Mouse (Mus musculus) right cerebral cortex, adult 2 months (tissue): ENCODE measurements at regions not wholly inside any gene's neighbourhood (a gene's known extent, or its start where the extent isn't known, plus 50 kb on each side); places are given as distances from the start of the nearest gene placed in this dataset.
"Not testable (repeated sequence)": the region's sequence is repeated elsewhere in the genome, so short reads cannot be mapped to it uniquely, and the experiment has no call there.

Source experiments
- DNase-seq, 2 experiments: peaks; one replicate each; pipeline ENCODE4 v3.0.0; 2021 to 2022; ENCODE audit warnings: low spot score in 2 of 2

DNA sequence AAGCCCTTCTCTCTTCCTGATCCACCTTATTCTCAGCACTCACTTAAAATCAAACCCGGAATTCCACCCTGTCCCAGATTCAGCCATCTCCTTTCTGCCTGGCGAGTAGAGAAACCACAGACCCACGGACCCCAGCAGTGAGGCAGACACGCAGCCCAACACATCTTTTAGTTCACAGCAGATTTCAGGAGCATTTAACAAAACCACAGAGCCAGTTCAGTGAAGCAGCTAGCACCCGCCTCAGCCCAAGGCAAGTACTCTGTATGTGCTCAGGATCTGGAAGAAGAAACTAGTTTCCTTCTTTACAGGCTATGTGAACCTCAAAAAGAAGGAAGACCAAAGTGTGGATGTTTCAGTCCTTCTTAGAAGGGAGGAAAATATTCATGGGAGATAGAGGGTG lies 560.6 kb downstream of the Nyap2 start:
- DNase-seq = no peak

DNA sequence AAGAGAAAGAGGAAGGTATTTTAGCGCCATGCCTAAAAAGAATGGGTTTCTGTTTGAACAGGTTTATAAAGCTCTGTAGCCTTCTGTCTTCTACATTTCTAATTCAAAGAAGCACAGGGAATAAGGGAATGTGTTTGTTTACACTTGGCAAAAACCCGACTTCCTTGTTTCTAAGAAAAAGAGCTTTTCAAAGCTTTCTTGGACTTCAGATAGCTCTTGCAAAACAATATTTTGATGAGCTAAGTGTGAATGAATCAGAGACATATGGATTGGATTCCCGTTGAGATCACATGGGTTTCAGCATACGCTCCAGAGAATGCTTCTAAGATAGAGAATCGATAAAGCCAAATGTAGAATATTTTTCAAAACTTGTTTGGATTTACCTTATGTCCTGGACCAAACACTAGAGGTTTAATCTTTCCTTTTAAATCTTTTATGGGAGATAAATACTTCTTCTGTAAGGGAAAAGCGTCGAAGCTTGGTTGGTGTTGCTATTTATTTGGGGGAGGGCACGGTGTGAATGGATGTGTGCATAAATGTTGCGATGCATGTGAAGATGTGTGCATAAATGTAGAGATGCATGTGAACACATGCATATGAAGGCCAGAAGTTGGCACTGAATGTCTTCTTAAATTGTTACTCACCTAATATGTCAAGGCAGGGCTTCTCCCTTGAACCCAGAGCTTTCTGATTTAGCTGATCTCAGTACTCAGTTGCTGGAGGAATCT lies 576.4 kb downstream of the Nyap2 start:
- DNase-seq = no peak

DNA sequence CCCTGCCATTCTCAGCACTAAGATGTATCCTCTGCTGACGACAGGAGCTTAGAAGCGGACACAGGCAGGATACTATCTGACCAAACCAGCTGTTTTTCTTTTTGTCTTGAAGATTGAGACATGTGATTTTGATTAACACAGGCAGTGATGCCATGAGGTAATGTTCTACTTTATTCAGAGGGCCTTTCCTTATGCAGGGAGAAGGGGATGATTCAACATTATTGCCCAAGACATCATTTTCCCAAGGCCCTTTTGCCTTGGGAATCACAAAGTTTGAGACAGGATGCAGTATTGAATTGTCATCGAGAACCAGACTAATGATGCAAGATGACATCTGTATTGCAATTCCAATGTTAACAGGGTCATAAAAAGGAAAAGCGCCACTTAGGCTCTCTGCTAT lies 571.7 kb upstream of the Gm9747 start:
- no peak for DNase-seq

DNA sequence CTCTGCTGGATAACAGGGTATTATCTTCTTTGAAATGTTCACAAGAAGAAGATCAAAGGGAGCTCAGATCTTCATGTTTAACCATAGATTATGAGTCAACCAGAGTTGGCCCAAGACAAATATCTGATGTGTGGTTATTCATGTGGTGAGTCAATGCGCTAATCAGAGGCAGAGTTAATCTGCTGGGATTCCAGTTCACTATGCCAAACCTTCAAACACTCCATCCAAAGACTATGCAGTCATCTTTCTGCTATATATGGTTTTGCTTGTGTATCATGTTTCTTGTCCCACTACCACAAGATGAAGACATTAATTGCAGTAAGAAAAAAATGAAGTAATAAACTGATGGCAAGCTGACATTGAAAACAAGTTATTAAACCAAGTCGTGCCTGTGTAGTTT lies 561.8 kb upstream of the Gm9747 start:
- DNase-seq = no peak

DNA sequence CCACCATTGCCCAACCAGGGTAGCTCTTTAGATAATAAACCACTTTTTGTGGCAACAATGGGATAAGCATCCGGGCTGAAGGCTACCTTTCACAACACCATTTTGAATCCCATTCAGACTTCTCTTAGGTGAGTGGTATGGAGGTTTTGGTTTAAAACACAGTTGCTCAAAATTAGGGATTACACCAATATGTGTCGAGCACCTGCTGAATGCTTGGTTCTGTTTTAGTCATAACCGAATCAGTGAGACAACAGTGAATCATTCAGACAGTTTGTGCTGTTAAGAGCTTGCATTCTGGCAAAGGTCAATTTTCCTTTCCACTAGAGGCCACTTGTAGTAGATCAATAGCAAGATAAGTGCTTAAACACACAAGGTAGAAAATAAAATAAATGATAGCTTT lies 561.2 kb upstream of the Gm9747 start:
- DNase-seq = no peak

DNA sequence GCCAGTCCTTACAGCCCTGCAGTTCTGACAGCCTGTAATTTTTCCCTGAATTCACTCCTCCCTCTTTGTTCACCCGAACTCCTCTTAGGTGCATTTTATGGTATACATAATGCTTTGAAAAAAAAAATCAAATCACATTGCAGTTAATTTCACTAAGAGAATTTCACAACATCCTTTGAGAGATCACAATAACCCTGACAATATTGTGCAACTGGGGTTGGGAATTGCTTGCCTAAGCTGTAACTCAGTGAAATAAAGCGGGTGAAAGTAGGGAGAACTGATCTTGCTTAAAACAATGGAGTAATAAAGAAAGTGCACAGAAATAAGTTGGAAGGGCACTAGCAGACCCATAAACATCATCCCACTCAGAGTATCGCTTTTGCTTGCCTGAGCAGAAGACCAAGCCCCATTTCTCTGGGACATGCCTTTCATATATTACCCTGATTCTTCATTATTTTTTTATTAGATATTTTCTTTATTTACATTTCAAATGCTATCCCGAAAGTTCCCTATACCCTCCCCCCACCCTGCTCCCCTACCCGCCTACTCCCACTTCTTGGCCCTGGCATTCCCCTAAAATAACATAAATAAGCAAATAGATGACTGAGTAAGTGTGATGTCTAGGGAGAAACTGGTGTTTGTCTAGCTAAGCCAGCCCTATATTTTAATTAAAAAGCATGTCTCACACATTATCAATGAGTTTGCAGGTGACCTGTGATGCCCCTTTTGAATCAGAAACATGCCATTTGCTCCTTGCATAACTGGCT lies 557.2 kb upstream of the Gm9747 start:
- DNase-seq = no peak

DNA sequence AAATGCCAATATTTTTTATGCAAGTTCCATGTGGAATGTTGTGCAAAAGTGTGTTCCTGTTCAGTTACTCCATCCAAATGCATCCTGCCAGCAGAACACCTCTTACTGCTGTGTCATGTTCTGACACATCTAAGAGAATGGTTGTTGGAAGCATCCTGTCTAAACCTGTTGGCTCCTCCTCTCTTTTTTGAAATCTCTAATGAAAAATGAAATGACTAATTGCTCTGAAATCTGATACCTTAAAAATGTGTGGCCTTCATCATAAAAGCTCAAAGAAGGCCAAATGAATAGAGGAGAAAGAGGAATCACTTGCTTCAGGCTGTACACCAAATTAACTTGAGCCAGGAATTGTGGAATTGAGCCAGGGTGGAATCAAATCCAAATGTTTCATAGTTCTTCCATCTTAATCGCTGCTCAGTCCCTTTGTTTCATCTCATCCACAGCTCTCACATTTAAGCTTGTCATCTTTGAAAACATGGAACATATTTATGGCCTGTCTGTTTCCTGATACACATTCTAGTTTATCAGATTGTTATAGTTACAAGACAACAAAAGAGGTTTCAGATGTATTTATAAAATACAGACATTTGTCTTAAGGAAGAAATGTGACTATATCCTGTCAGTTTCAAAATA lies 555.0 kb upstream of the Gm9747 start:
- no peak for DNase-seq

DNA sequence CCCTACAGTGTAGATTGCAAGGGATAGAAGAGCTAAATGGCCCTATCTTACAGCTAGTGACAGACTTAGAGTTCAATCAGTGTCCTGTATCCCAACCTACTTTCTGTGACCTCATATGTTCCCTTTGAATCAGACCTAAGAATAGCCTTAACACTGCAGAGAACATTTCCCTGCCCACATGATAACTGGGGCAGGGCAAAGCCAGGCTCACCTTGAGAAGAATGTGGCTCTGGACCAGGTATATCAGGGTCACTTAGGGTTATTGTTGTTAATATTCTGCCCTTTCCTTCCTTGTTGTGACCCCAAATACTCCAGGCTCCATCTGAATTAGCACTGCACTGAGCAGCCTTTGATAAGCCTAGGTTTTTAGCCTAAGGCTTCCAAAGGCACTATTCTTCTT lies 536.8 kb upstream of the Gm9747 start:
- DNase-seq = no peak

DNA sequence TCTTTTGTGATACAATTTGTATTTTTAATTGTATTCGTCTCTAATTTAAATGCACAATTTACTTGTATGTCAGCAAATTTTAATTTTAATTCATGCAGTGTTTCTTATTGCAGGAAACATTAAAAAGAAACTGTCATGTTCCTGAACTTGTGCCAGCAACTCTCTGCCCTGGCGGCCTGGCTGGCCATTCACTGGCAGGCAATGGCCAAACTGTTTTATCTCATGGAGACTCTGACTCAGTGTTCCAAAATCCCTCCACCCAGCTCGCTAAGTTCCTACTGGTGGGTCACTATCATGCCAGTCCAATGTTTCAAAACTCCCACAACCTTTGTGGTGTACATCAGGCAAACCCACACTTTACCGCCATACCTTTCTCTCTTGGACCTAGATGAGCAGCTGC lies 523.7 kb upstream of the Gm9747 start:
- DNase-seq = no peak

DNA sequence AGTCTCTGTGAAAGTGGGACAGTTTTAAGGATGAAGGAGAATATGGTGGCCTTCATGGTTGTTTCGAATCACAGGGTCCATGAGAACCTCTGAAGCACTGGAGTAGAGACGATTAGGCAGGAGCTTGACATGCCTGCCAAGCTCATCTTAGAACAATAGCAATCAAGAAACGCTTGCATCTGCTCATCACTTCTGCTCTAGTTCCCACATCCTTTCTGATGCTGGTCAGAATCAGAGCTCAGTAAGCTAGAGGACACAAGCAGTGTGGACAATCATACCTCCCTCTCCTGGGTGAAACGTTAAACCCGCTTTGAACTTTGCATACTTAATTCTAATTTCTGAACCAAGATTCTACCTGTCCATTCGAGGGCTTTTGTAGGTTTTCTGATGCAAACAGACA lies 515.8 kb upstream of the Gm9747 start:
- DNase-seq = no peak

DNA sequence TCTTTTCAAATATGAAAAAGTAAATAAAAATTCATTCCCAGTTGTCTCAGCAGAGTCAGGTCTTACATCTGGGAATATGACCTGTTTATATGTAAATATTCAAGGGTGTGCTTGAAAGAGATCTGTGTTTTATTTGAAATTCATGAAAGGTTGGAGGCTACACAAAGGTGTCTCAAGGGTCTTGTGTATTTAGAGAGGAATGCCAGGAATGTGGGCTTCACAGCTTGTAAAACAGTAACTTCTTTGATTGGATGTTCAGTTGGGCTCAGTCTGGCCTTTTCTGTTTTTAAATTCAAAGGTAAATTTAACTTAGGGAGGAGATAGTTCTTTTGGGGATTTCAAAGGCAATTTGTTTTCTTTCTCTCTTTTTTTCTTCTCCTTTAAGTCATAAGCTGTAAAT lies 514.7 kb upstream of the Gm9747 start:
- no peak for DNase-seq

DNA sequence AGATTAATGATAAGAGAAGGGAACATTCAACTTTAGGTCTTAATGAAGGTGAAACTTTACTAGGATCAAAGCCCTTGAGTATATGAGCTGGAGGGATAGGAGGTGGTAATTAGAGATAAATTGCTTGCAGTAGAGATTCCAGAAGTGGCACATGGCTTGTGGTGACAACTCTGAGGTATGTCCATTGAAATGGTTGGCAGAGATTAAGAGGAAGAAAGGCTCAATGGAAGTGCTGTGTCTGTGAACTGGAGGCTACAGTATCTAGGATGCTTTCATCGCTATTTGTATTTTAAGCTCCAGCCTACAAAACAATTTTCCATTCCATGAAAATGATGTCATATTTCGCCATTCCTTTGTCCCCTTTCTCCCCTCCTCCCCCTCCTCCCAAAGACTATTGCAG lies 508.1 kb upstream of the Gm9747 start:
- no peak for DNase-seq

DNA sequence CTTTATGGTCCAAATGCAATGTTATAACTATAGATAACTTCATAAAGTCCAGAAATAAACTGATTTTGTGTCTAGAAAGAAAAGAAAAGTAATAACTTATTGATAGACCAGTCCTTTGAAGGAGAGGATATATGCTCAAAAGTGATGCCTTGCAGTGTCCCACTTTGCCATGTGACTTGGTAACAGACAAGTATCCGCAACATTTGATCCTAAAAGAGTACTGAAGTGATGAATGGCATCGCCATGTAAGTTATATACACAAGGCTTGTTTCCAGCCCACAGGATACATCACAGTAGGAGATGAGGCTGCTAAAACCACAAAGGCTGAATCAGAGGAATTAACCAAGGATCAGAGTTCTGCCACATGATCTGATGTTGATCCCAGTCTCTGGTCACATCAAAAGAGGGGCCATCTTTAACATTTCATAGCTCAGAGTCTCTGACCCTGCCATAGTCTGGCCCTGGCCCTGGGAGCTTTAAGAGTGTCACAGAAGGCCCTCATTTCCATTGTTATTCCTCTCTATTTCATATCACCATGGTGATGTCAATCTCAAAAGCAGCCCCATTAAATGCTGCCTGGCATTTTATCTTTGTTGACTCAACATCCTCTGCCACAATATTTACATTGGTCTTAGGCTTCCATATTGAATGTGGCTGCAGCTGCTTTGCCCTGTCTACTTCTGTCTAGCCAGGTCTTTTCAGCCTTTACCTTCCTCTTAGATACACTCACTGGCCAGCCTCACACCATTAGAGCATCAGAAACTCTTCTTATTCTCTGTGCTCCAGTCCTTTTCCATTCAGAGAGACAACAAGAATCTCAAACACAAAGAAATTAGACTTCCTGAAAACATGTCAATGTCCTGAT lies 506.4 kb upstream of the Gm9747 start:
- DNase-seq = no peak

DNA sequence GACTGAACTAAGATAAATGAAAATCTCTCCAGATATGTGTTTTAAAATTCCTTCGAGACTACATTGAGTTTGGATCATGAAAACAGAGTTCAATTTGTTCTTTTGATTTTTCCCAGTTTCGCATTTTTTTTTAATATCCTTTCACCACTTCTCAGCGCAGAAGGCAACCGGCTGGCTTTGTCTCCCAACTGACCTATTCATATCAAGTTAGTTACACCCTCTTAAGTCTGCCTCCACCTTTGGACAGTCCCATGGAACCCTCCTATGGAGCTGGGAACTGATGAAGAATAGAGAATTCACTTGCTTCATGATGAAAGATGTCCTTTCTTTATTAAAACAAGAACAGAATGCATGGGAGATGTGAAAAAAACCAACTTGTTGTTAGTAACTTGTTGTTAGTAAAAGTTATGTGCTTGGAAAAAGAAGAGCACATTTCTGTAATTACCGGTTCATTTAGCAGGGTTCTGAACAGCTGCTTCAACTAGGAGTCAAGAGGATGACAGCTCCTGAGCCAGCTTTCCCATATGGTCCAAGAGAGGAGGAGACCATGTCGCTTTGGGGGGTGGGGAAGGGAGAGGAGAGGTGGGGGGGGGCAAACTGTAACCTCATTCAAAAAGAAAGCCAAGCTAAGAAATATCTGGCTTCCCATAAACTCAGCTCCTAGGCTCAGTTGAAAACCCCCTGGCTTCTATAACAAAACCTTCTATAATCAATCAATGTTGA lies 495.6 kb upstream of the Gm9747 start:
- no peak for DNase-seq

DNA sequence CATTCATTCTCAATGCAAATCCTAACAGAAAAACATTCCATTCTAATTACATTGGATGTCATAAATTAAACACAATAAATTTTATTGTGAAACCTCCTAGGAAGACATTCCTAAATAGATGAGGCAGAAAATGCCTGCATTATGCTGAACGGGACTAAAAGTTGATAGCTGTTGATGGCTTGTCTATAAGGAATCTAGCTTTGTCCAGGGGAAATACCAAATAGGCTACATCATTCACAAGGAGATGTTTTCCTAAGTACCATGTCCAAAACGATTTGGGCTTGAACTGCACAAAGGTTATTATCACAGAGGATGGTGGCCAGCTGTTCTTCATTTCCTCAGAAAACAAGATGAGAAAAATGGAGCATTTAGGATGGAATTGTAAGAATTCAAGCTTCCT lies 494.5 kb upstream of the Gm9747 start:
- DNase-seq = no peak

DNA sequence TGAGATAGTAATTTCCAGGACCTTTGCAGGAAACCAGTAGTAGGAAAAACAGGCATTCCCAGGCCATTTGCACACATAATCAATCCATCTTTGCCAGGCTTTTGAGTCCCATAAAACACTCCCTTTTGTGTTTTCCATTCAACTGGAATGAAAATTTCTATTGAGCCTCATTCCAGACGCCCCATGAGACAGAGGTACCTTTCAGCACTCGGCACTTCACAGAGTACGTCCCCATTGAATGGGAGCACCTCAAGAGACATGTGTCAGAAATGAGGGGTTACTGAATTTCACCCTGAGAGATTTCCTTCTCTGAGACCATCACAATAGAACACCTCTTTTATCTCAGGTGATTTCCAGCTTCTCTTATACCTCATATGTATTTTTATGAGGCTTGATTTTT lies 493.5 kb upstream of the Gm9747 start:
- DNase-seq = no peak

DNA sequence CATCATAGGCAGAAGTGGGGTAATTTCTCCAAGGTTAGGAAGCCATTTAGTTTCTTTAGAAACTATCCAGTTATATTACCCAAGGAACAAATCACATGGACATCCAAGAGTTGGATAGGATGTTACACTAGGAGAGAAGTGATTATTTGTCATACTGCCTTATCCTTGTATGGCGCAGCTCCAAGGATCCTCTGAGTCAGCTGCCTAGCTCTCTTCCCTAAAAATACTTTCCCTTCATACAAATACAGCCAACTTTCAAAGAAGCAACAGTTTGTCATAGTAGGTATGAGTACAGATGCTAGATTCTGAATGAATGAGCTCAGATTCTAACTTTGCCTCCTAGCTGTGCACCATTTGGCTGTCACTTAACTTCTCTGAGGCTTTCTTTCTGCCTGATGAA lies 492.9 kb upstream of the Gm9747 start:
- DNase-seq = peak in 1 of 2 experiments; percentile 7

DNA sequence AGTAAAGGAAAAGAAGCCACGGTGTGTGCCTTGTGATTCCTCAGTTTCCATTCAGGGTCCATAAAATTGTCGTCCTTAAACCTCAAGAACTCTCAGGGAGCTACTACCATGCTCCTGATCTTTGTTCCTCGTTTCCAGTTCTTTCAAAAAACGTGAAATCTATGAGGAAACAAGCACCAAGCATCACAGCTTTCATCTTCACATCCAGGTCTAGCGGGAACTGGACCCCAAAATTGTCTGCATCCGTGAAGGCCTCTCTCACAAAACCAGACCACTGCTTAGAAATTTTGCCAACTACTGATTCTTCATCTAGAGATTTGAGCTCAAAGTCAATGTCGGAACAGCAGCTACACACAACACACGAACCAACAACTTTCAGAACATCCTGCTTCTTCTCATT lies 491.0 kb upstream of the Gm9747 start:
- not testable (repeated sequence) for DNase-seq

DNA sequence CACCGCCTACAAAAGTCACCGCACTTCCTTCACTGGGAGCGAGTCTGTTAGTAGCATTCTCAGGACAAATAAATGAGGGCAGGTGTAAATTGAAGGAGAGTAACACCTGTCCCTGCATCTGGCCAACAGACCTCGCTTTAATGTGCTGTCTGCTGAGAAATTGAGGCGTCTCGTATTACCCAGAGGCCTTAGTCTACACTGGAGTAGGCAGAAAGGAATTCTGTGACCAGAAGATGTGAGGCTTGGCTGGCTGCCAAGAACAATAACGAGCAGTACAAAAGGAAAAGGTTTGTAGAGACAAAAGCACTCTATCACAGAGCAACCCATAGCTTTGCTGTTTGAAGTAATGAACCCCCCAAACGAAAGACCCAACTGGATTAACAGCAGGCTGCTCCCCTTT lies 488.4 kb upstream of the Gm9747 start:
- peak; percentile 16 to 31 for DNase-seq

DNA sequence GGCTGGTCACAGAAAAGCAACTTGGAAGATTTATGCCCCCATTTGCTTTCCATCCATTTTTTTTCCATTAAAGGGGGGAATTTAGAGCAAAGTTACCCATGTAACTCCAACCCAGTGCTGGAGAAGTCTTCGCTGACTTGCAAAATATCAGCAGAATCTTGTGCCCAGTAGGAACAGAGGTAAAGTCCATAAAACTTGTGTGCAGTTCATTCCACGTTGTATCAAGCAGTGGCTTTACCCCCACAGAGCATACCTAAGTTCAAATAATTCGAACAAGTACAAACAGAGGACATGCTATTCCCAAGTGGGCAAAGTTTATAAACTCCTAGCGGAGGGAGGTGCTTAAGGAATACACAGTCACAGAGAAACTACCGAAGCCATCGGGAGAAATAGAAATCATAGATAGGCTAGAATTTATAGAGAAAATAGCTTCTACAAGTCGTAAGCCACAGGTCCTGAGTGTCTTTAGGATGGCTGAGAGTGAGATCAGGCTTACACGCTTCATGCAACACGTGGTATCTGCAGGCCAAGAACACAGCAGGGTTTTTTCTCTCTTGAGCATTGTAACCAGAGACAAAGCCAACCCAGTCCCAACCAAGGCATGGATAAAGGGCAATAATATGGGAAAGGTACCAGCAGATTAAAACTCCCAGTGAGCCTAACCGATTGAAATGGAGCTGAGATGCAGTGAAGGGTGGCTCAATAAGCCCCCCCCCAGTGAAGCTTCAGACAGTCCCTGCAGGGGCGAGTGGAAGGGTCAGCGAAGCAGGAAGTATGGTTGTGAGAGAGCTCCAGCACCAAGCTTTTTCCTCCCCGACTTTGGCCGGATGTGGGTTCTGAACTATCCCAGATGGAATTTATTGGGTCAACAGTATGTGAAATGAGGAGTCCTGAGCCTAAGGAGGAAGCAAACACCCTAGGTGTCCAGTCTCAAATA lies 487.6 kb upstream of the Gm9747 start:
- DNase-seq = no peak
